Mouse (Mus musculus) stomach, embryonic 15.5 days (tissue): ENCODE measurements around the gene Hoxd9. TPM values are rescaled to one million over a fixed set of nuclear protein-coding genes. Genes with fewer than 3 reads are reported as not detected.

Experiments
- ATAC-seq: fragments of 200-750 bp; cut with Nextera tagmentation; 2 replicates; pipeline ENCODE4 v1.8.0; 2017; ENCODE audit warnings: low read depth, moderate number of reproducible peaks, moderate TSS enrichment; ENCODE audit not compliant: insufficient read depth, low FRiP score
- H3K27ac ChIP-seq: fragments of 300-500 bp; sonication (generic); 2 replicates; pipeline ENCODE4 v1.5.1; 2015; ENCODE audit warnings: mild to moderate bottlenecking, inconsistent platforms
- H3K27me3 ChIP-seq: fragments of 300-500 bp; sonication (generic); replicated peaks from 2 replicates; pipeline ENCODE4 v1.6.1; 2015; ENCODE audit warnings: inconsistent platforms
- H3K36me3 ChIP-seq: fragments of 300-500 bp; sonication (generic); 2 replicates; pipeline ENCODE4 v1.6.1; 2015; ENCODE audit warnings: inconsistent platforms
- H3K4me1 ChIP-seq: fragments of 300-500 bp; sonication (generic); 2 replicates; pipeline ENCODE4 v1.6.1; 2015; ENCODE audit warnings: inconsistent platforms
- H3K4me2 ChIP-seq: fragments of 300-500 bp; sonication (generic); 2 replicates; pipeline ENCODE4 v1.6.1; 2015; ENCODE audit warnings: mild to moderate bottlenecking, inconsistent platforms
- H3K4me3 ChIP-seq: fragments of 300-500 bp; sonication (generic); replicated peaks from 2 replicates; pipeline ENCODE4 v1.5.1; 2015; ENCODE audit warnings: inconsistent platforms
- H3K9ac ChIP-seq: fragments of 300-500 bp; sonication (generic); 2 replicates; pipeline ENCODE4 v1.6.1; 2015; ENCODE audit warnings: inconsistent platforms
- H3K9me3 ChIP-seq: fragments of 300-500 bp; sonication (generic); 2 replicates; pipeline ENCODE4 v1.6.1; 2016; ENCODE audit warnings: inconsistent platforms
- WGBS: fragments of 180-500 bp; shearing (Covaris S2); methylation state at CpG from one replicate; pipeline ENCODE4 v1.1.7; 2015; 5-methylcytosine and 5-hydroxymethylcytosine counted together
- polyA plus RNA-seq: library from polyadenylated mRNA; unstranded; fragments of >200 nt; fragmentation: Nextera tagmentation; extraction: Ambion mirVana; gene quantifications from 2 replicates; pipeline ENCODE4 v1.2.1, GENCODE M21; 2015

The Hoxd9 gene
- polyA plus RNA-seq, 1 experiment from 2014 or later, result 1.3 TPM

DNA sequence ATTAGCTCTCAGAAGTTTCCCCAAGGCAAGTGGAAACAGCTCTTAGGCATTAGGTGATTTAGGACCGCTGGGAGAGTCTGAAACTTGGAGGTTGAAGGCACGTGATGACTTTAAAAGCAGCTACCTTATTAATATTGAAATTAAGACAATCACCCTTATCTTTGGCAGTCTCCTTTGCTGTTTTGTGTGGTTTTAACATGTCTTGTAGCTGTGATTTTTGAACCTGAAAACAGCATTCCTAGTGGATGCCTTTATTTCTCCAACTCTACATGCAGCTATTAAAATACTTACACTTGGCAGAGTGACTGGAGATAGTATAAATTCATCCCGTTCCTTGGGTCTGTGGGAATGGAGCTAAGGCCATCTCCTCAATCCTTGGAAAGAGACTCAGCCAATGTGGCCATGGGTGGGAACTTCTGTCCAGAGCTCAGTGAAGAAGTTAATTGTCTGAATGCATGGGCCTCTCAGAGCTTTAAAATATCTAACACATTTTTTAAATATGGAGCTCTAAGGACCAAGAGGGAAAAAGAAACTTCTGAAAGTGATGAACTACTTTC lies 26.8 kb upstream of the Hoxd9 start:
- 1% methylated on average over 3 of the region's 3 CpGs for WGBS
- H3K4me3 ChIP-seq, result no peak overlapping the region
- H3K9me3 ChIP-seq, result no peaks in the 10 kb centered on the region
- peaks cover 92% of the 10 kb centered on the region for H3K27me3 ChIP-seq
- no peaks in the 10 kb centered on the region for H3K36me3 ChIP-seq
- H3K4me1 ChIP-seq, result peaks cover 15% of the 10 kb centered on the region
- no peak overlapping the region for H3K9ac ChIP-seq
- no peak overlapping the region for H3K27ac ChIP-seq
- ATAC-seq, result no peak
- no peak overlapping the region for H3K4me2 ChIP-seq

DNA sequence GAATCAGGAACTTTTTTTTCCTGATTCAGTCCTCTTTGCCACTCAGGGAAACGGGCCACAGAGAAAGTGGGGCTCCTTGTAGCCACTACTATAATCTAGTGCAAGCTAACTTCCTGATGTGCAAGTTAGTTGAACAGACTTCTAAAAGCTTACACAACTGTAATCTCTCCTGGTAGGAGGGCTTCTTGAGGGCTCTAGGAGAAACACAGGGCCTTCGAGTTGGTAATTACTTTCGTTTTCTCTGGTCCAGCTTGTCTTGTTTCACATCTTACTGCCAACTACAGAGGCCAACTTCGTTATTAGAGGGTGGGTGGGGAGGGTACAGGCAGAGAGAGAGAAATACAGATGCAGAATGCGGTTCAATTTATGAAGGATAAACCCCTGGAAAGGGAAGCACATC lies 25.7 kb upstream of the Hoxd9 start:
- 19% methylated on average over 5 of the region's 5 CpGs for WGBS
- H3K4me2 ChIP-seq, result no peak overlapping the region
- H3K9ac ChIP-seq, result no peak overlapping the region
- no peak for ATAC-seq
- H3K27ac ChIP-seq, result no peak overlapping the region
- H3K4me1 ChIP-seq, result peaks cover 15% of the 10 kb centered on the region
- H3K4me3 ChIP-seq, result no peak overlapping the region
- no peaks in the 10 kb centered on the region for H3K9me3 ChIP-seq
- H3K27me3 ChIP-seq, result peaks cover 94% of the 10 kb centered on the region
- H3K36me3 ChIP-seq, result no peaks in the 10 kb centered on the region

DNA sequence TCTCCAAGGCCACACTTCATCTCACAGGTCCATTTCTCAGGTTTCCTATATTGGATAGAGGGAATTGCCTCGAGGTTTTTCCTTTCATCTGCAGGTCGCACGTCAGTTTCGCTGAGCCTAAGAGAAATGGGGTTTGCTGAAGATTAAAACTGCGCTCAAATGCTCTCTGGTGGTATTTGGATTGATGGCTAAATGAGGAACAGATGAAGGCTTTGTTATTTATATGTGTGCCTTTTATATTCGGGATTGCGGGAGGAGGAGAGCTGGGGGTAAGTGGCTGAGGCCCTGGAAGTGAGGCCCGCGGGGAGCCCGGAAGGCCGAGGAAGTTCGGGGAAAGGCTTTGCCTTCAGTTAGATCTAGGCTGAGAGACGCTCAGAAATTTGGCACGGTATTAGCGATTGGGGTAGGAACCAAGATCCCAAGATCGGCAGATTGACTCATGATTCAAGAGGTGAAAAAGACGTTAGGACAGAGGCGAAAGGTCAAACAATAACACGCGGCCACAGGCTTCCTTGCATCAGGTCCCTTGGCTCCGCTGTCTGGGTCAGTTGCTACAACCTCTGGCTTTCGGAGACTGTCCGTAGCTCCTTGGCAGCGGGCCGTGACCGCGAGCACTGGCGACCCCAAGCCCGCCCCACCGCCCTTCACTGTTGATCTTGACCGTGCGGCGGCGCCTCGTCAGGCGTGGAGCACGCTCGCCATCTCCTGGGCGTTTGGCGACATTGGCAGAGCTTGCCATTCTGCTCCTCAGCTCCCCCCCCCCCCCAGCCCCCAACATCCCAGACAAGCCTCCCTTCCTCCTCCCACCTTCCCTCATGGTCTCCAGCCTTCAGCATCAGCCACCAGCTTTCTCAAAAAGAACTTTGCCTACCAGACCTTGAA lies 24.8 kb upstream of the Hoxd9 start:
- WGBS, result 4% methylated on average over 34 of the region's 40 CpGs
- Histone ChIP-seq H3K27ac (no peak overlapping the region), H3K27me3 (peaks cover 94% of the 10 kb centered on the region), H3K9me3 (no peaks in the 10 kb centered on the region), H3K4me3 (peak overlapping the region; percentile 31; the same call in 1 of the 2 replicates), H3K36me3 (no peaks in the 10 kb centered on the region), H3K4me2 (peak overlapping the region; percentile 50), H3K9ac (no peak overlapping the region), H3K4me1 (peaks cover 13% of the 10 kb centered on the region)
- no peak for ATAC-seq

DNA sequence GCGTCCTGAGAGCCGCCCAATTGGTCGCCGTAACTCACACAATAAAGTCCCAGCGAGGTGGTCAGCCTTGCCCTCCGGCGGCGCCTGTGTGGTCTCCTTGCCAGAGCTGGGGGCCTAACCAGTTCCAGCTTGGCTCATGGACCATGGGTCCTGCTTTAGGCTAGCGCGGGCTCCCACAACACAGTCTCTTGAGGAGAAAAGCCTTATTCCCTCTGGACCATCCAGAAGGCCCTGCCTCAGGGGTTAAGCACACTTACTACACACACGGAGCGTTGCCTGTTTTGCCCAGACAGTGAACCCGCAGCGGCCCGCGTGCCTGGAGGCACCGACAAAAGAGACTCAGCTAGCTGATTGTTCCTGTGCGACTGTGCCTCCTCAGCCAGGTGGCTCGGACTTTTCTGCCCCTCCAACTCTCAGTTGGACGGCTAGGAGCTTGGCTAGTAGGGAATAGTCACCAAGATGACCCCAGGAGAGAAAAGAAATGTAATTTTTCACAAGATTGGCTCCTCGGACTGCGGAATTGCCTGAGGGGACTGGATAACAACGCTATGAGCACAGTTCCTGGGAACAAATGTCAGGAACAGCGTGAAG lies 23.6 kb upstream of the Hoxd9 start:
- WGBS, result 3% methylated on average over 24 of the region's 24 CpGs
- Histone ChIP-seq H3K27ac (no peak overlapping the region), H3K36me3 (no peaks in the 10 kb centered on the region), H3K4me1 (peaks cover 4% of the 10 kb centered on the region; the same call in 1 of the 2 replicates), H3K9ac (no peak overlapping the region), H3K27me3 (peaks cover 94% of the 10 kb centered on the region), H3K4me3 (no peak overlapping the region), H3K4me2 (no peak overlapping the region), H3K9me3 (no peaks in the 10 kb centered on the region)
- no peak for ATAC-seq

DNA sequence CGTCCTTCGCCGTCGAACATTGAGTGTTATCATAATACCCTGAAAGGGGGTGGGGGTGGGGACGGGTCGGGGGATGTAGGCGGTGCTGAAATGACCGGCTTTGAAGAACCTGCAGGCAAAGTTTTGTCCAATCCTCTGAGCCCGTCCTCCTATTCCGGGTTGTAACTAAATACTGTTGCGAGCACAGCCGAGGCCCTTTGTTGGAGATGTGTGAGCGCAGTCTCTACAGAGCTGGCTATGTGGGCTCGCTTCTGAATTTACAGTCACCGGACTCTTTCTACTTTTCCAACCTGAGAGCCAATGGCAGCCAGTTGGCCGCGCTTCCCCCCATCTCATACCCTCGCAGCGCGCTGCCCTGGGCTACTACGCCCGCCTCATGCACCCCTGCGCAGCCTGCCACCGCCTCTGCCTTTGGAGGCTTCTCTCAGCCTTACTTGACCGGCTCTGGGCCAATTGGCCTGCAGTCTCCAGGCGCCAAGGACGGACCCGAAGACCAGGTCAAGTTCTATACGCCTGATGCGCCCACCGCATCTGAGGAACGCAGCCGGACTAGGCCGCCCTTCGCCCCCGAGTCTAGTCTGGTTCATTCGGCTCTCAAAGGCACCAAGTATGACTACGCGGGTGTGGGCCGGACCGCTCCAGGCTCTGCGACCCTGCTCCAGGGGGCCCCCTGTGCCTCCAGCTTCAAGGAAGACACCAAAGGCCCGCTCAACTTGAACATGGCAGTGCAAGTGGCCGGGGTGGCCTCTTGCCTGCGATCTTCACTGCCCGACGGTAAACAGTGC lies 22.5 kb upstream of the Hoxd9 start, which contains the start of gene Hoxd12:
Gene Hoxd12, plus strand, starts transcription at position 133 of the 785 bp plus-strand sequence.
- ATAC-seq, result no peak
- Histone ChIP-seq H3K4me2 (no peak within 1 kb of the TSS), H3K4me1 (peaks cover 4% of the 10 kb centered on the region; the same call in 1 of the 2 replicates), H3K9me3 (no peaks in the 10 kb centered on the region), H3K36me3 (no peaks in the 10 kb centered on the region), H3K9ac (no peak within 1 kb of the TSS), H3K27ac (no peak within 1 kb of the TSS), H3K27me3 (peaks cover 96% of the 10 kb centered on the region), H3K4me3 (no peak within 1 kb of the TSS)
- 2% methylated on average over 47 of the region's 47 CpGs for WGBS

DNA sequence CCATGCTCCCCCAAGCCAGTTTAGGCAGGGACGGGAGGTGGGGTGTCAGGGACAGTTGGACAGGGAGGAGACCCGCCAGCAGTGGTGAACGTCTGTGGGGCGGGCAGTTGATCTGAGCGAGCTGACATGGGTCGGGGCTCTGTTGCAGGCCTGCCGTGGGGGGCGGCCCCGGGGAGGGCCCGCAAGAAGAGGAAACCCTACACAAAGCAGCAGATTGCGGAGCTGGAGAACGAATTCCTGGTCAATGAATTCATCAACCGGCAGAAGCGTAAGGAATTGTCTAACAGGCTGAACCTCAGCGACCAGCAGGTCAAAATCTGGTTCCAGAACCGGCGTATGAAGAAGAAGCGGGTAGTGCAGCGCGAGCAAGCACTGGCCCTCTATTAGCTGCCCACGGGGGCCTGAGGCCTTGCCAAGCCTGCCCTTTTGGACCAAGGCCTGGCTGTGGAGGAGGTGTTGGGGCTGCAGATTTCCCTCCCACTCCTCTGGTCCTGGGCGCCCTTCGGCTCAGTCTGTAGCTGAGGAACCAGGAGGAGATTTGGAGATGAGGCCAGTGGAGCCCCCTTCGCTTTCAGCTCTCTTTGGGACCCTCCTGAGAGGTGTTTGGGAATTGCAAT lies 21.8 kb upstream of the Hoxd9 start:
- Histone ChIP-seq H3K4me2 (no peak overlapping the region), H3K9ac (no peak overlapping the region), H3K9me3 (no peaks in the 10 kb centered on the region), H3K4me1 (peaks cover 4% of the 10 kb centered on the region; the same call in 1 of the 2 replicates), H3K27ac (no peak overlapping the region), H3K36me3 (no peaks in the 10 kb centered on the region), H3K27me3 (peaks cover 98% of the 10 kb centered on the region), H3K4me3 (no peak overlapping the region)
- WGBS, result 5% methylated on average over 24 of the region's 24 CpGs
- ATAC-seq, result no peak

DNA sequence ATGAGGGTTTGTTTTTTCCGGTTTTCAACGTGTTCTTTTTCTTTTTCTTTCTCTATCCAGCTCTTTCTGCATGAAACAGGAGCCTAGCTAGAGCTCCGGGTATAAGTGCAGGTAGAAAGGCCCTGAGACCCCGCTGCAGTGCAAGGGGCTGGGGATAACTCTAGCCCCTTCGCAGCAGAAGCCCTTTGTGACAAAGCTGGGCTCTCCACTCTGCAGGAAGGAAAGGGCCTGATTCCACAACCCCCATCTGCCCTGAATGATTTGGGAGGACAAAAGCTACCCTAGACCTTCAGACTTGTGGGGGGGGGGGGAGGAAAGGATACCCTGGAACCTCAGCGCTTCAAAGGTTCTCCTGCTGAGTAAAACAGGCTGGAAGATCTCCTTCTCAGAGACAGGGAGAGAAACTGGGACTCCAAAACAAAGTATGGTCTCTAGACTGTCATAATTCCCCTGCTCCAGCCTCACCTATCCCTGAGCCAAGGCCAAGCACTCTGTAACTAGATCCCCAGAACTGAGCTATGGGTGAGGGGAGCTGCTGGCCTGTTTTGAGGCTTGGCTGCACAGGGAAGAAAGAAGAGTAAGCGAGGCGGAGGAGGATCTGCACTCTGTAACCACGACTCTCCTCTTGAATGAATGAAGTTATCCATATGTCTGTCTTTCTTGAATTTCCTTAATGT lies 21.0 kb upstream of the Hoxd9 start:
- no peak overlapping the region for H3K4me2 ChIP-seq
- H3K27ac ChIP-seq, result no peak overlapping the region
- H3K9ac ChIP-seq, result no peak overlapping the region
- H3K9me3 ChIP-seq, result no peaks in the 10 kb centered on the region
- H3K4me3 ChIP-seq, result no peak overlapping the region
- WGBS, result 4% methylated on average over 9 of the region's 9 CpGs
- peaks cover 99% of the 10 kb centered on the region for H3K27me3 ChIP-seq
- no peaks in the 10 kb centered on the region for H3K36me3 ChIP-seq
- ATAC-seq, result no peak
- peaks cover 6% of the 10 kb centered on the region; the same call in 1 of the 2 replicates for H3K4me1 ChIP-seq

DNA sequence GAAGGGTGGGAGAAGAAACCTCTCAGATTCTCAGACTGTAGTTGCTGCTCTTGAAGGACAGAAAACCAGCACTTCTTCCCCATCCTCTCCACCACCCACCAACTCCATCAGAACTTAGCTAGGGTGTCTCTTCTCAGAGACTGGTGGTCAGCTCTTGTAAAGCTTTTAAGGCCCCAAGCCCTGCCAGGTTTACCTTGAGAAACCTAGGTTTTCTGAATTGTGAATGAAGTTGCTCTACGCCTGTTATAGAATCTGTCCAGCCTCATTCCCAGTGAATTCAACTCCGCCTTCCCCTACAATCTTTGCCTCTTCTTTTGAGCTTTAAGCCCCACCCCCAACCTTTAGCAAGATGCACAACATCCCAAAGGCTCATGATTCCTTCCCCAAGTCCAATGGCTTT lies 20.4 kb upstream of the Hoxd9 start:
- Histone ChIP-seq H3K9me3 (no peaks in the 10 kb centered on the region), H3K36me3 (no peaks in the 10 kb centered on the region), H3K4me2 (no peak overlapping the region), H3K9ac (no peak overlapping the region), H3K27ac (no peak overlapping the region), H3K4me1 (peaks cover 12% of the 10 kb centered on the region), H3K4me3 (no peak overlapping the region), H3K27me3 (peaks cover 99% of the 10 kb centered on the region)
- WGBS, result 18% methylated on average over 2 of the region's 2 CpGs
- ATAC-seq, result no peak

DNA sequence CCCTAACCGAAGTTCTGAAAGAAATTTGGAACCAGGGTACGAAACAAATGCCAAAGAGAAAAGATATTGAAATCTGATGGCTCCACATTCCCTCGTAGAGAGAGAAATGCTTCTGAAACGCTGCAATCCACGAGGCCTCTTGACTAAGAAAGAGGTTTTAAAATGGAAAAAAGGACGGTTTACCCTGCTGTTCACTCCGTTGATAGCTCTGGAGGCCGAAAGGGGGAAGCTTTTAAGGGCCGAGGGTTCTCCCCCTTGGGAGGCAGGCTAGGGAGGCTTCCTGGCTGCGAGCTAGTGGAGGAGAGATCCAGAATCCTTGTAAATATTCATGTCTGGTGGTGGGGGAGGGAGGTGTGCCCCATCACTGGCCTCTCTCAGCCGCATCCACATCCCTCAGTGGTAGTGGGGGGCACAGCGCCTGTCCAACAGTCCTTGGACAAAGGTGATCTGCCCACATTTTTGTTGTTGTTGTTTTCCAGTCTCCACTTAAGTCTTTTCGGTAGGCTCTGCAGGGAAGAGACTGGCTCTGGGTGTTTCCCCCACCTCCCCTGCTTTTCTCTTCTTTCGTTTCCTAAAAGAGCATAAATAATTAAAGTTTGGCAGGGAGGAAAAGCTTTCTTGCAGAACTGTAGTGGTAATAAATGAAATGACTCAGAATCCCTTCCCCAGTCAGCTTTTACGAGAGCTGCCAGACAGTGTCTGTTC lies 18.5 kb upstream of the Hoxd9 start, which contains the start of gene Hoxd11:
Gene Hoxd11, plus strand, starts transcription at position 667 of the 705 bp plus-strand sequence.
- Histone ChIP-seq H3K4me3 (no peak within 1 kb of the TSS), H3K36me3 (no peaks in the 10 kb centered on the region), H3K4me2 (no peak within 1 kb of the TSS), H3K27ac (no peak within 1 kb of the TSS), H3K4me1 (peaks cover 17% of the 10 kb centered on the region), H3K9ac (no peak within 1 kb of the TSS), H3K9me3 (no peaks in the 10 kb centered on the region), H3K27me3 (peaks cover 100% of the 10 kb centered on the region)
- 4% methylated on average over 15 of the region's 15 CpGs for WGBS
- no peak for ATAC-seq

DNA sequence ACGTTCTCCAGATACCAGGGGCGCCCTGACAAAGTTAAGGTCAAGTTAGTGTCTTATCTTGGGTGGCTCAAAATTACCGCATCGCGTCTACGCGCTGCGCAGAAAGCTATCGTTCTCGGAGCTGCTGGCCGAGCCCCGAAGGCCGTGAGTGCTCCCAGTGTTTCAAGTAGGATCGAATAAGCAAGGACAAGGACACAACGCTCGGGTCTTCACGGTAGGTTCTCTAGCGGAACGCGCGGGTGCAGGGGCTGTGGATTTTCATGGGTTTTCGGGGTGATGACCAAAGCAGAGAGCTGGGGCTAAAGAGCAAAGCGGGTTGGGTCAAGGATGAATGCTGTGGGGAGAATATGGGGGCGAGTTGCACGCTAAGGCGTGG lies 17.9 kb upstream of the Hoxd9 start:
- ATAC-seq, result no peak
- Histone ChIP-seq H3K9me3 (no peaks in the 10 kb centered on the region), H3K4me1 (peaks cover 17% of the 10 kb centered on the region), H3K4me2 (no peak overlapping the region), H3K9ac (no peak overlapping the region), H3K27ac (no peak overlapping the region), H3K27me3 (peaks cover 100% of the 10 kb centered on the region), H3K4me3 (no peak overlapping the region), H3K36me3 (no peaks in the 10 kb centered on the region)
- under 1% methylated on average over 26 of the region's 26 CpGs for WGBS
